In genomic region chr19:46392018-46392417, GRCm38 (mm10) we compare ENCODE assay signal across 8 mouse cellular contexts. TPM values are rescaled to one million over a fixed set of nuclear protein-coding genes. Genes with fewer than 3 reads are reported as not detected.
A peak's percentile ranks its signal among the peaks of the same experiment; 100 is the strongest.
DNase-seq lines count a peak whose midpoint lies in the region; ATAC-seq and TF ChIP-seq lines count a peak whose summit lies in the region.
"Had no signal": no experiment of that assay in that cellular context is flagged by ENCODE, and none has a peak within 500 bp of the region (broad histone marks: within the 10 kb centered on the region; RNA-seq: fewer than 3 reads in every experiment).

No protein-coding gene starts in this region.

- no peak for TF ChIP-seq EP300 in ES-Bruce4 (IDR thresholded peaks at IDR 0.05; ENCODE audit: insufficient read depth, low read depth, low read length)

- no peak for TF ChIP-seq POLR2A in ES-Bruce4 (IDR thresholded peaks at IDR 0.05; ENCODE audit: insufficient read depth, low read length)

- no peaks in the 10 kb centered on the region for H3K27me3 ChIP-seq in intestine, postnatal 0 days (replicated peaks; ENCODE audit: control insufficient read depth, insufficient read depth, low read length)
- H3K27me3 ChIP-seq in intestine, embryonic 15.5 days (replicated peaks) = no peaks in the 10 kb centered on the region
- no peaks in the 10 kb centered on the region for H3K27me3 ChIP-seq in ES-Bruce4 (ENCODE audit: control insufficient read depth, insufficient read depth, low read length, poor library complexity, severe bottlenecking)
- H3K27me3 ChIP-seq in Patski = no peaks in the 10 kb centered on the region
- H3K27me3 ChIP-seq: liver, embryonic 15.5 days had no signal

- POLR2A ChIA-PET in Patski (lab: Charles Lee) = interaction anchor here (0.6 to 1.1 kb wide), 3 partner anchors 23 to 139 kb away, joined by 3 read pairs; no protein-coding TSS in a partner anchor

- H3K27ac ChIP-seq in intestine, postnatal 0 days (ENCODE audit: low read depth, low read length) = no peak overlapping the region
- no peak overlapping the region for H3K27ac ChIP-seq in intestine, embryonic 15.5 days
- H3K27ac ChIP-seq in ES-Bruce4 (ENCODE audit: insufficient read depth, low read length) = no peak overlapping the region
- H3K27ac ChIP-seq: liver, embryonic 15.5 days had no signal

- 25% methylated on average over 4 of the region's 4 CpGs for WGBS in intestine, postnatal 0 days
- WGBS in intestine, embryonic 15.5 days = 35% methylated on average over 4 of the region's 4 CpGs

- no peak overlapping the region for H3K9ac ChIP-seq in intestine, postnatal 0 days (ENCODE audit: low read depth, low read length)
- H3K9ac ChIP-seq in intestine, embryonic 15.5 days = no peak overlapping the region
- H3K9ac ChIP-seq in ES-Bruce4 (ENCODE audit: low read depth, poor library complexity, severe bottlenecking) = no peak overlapping the region
- H3K9ac ChIP-seq: liver, embryonic 15.5 days had no signal

- CTCF ChIA-PET in Patski (lab: Charles Lee) = interaction anchor here (0.8 kb wide), 1 partner anchor 12 kb away, joined by 4 read pairs; no protein-coding TSS in a partner anchor

- in situ Hi-C loops in Patski (cut with MboI; ENCODE audit: low pct_unique_long_range_greater_than_20kb) = no loop called here

- no peak for DNase-seq in Patski (ENCODE audit: low read depth, low spot score)
- DNase-seq in kidney, postnatal 4 days = peak; percentile 71 to 74
- DNase-seq in thymus, postnatal 4 days = peak; percentile 67
- no peak for DNase-seq in layer of hippocampus, adult 9-10 months (ENCODE audit: low spot score)

- no peak overlapping the region for H3K4me3 ChIP-seq in intestine, postnatal 0 days (ENCODE audit: low read depth, low read length)
- H3K4me3 ChIP-seq in intestine, embryonic 15.5 days (replicated peaks) = no peak overlapping the region
- no peak overlapping the region for H3K4me3 ChIP-seq in ES-Bruce4 (ENCODE audit: low read depth, low read length)
- H3K4me3 ChIP-seq: liver, embryonic 15.5 days had no signal

- TF ChIP-seq CTCF in intestine, postnatal 0 days (IDR thresholded peaks at IDR 0.05; ENCODE audit: low read depth) = peak; percentile 78
- TF ChIP-seq CTCF in ES-Bruce4 (IDR thresholded peaks at IDR 0.05; ENCODE audit: low read depth, low read length) = peak; percentile 39
- peak; percentile 86 for TF ChIP-seq CTCF in Patski (IDR thresholded peaks at IDR 0.05)

- peaks cover 18% of the 10 kb centered on the region for H3K36me3 ChIP-seq in intestine, postnatal 0 days (ENCODE audit: control insufficient read depth, insufficient read depth)
- 0 out of 2 replicates have a peak, but pooled peaks cover 4% of the 10 kb centered on the region for H3K36me3 ChIP-seq in intestine, embryonic 15.5 days
- H3K36me3 ChIP-seq in ES-Bruce4 (ENCODE audit: control insufficient read depth, insufficient read depth, low read length, poor library complexity, severe bottlenecking) = peaks cover 2% of the 10 kb centered on the region; the same call in 1 of the 2 replicates

- no peaks in the 10 kb centered on the region for H3K9me3 ChIP-seq in intestine, postnatal 0 days (ENCODE audit: control insufficient read depth)
- H3K9me3 ChIP-seq in intestine, embryonic 15.5 days = no peaks in the 10 kb centered on the region
- no peaks in the 10 kb centered on the region for H3K9me3 ChIP-seq in ES-Bruce4 (replicated peaks; ENCODE audit: control insufficient read depth, insufficient read depth, low read length, poor library complexity, severe bottlenecking)
- H3K9me3 ChIP-seq: liver, embryonic 15.5 days had no signal

- no peak overlapping the region for H3K4me2 ChIP-seq in intestine, postnatal 0 days (replicated peaks; ENCODE audit: low read depth)
- no peak overlapping the region for H3K4me2 ChIP-seq in intestine, embryonic 15.5 days (replicated peaks)
- H3K4me2 ChIP-seq: liver, embryonic 15.5 days had no signal

- H3K4me1 ChIP-seq in intestine, postnatal 0 days (replicated peaks; ENCODE audit: control insufficient read depth, insufficient read depth, low read length) = no peaks in the 10 kb centered on the region
- H3K4me1 ChIP-seq in intestine, embryonic 15.5 days (replicated peaks) = peaks cover 11% of the 10 kb centered on the region
- no peaks in the 10 kb centered on the region for H3K4me1 ChIP-seq in ES-Bruce4 (ENCODE audit: control insufficient read depth, insufficient read depth, low read length)

- no peak for ATAC-seq in intestine, postnatal 0 days
- ATAC-seq in intestine, embryonic 15.5 days = no peak
- ATAC-seq in Patski = no peak

RNA-seq across cellular contexts. Expression of gene Actr1a, which starts 3.5 kb away (rescaled TPM):
- 100 and 103 TPM in 2 replicates for polyA plus RNA-seq in intestine, postnatal 0 days (2015; fragmentation: Nextera tagmentation; extraction: Ambion mirVana)
- polyA plus RNA-seq in intestine, embryonic 15.5 days (2015; fragmentation: Nextera tagmentation; extraction: Ambion mirVana) = 114 and 118 TPM in 2 replicates
- 75.3 and 92.8 TPM in 2 replicates for polyA plus RNA-seq in ES-Bruce4 (2011; ENCODE audit: insufficient read depth, insufficient read length, low read depth, missing spikeins)
- polyA plus RNA-seq in Patski (2021) = 159 TPM

RNA-seq across cellular contexts. Expression of gene Sufu, which starts 4.7 kb away (rescaled TPM):
- polyA plus RNA-seq in intestine, postnatal 0 days (2015; fragmentation: Nextera tagmentation; extraction: Ambion mirVana) = 9.0 and 9.5 TPM in 2 replicates
- 20.7 and 21.4 TPM in 2 replicates for polyA plus RNA-seq in intestine, embryonic 15.5 days (2015; fragmentation: Nextera tagmentation; extraction: Ambion mirVana)
- polyA plus RNA-seq in ES-Bruce4 (2011; ENCODE audit: insufficient read depth, insufficient read length, low read depth, missing spikeins) (16.0 and 16.7 TPM in 2 replicates), Patski (2021) (35.2 TPM)

RNA-seq across cellular contexts. Expression of gene 2310034G01Rik, which starts 41.9 kb away (rescaled TPM):
- 1.1 and 1.3 TPM in 2 replicates for polyA plus RNA-seq in intestine, postnatal 0 days (2015; fragmentation: Nextera tagmentation; extraction: Ambion mirVana)
- polyA plus RNA-seq in intestine, embryonic 15.5 days (2015; fragmentation: Nextera tagmentation; extraction: Ambion mirVana) = 1.1 and 1.7 TPM in 2 replicates
- polyA plus RNA-seq in ES-Bruce4 (2011; ENCODE audit: insufficient read depth, insufficient read length, low read depth, missing spikeins) (0.43 TPM in 1 of 2 replicates, not detected in the other), Patski (2021) (0.42 TPM)

RNA-seq across cellular contexts. Expression of gene Mfsd13a, which starts 51.1 kb away (rescaled TPM):
- 11.8 and 12.7 TPM in 2 replicates for polyA plus RNA-seq in intestine, postnatal 0 days (2015; fragmentation: Nextera tagmentation; extraction: Ambion mirVana)
- polyA plus RNA-seq in intestine, embryonic 15.5 days (2015; fragmentation: Nextera tagmentation; extraction: Ambion mirVana) = 13.5 and 14.2 TPM in 2 replicates
- polyA plus RNA-seq in ES-Bruce4 (2011; ENCODE audit: insufficient read depth, insufficient read length, low read depth, missing spikeins) = 47.5 and 51.2 TPM in 2 replicates
- 11.7 TPM for polyA plus RNA-seq in Patski (2021)

RNA-seq across cellular contexts. Expression of gene Cuedc2, which starts 53.5 kb away (rescaled TPM):
- 78.8 and 80.0 TPM in 2 replicates for polyA plus RNA-seq in intestine, postnatal 0 days (2015; fragmentation: Nextera tagmentation; extraction: Ambion mirVana)
- 126 and 138 TPM in 2 replicates for polyA plus RNA-seq in intestine, embryonic 15.5 days (2015; fragmentation: Nextera tagmentation; extraction: Ambion mirVana)
- 65.5 and 78.3 TPM in 2 replicates for polyA plus RNA-seq in ES-Bruce4 (2011; ENCODE audit: insufficient read depth, insufficient read length, low read depth, missing spikeins)
- polyA plus RNA-seq in Patski (2021) = 264 TPM

Comparison
In these comparisons a context has a peak if more than half of its experiments do, and no peak if none do; other contexts are left out.
1. DNase-seq: peak in kidney, postnatal 4 days (2 of 2) and thymus, postnatal 4 days (single experiment); none in Patski (single experiment) and layer of hippocampus, adult 9-10 months (single experiment).
2. Peak in every context shown above with its lines, with median percentiles within 50 percentile points of each other: CTCF ChIP-seq.